Mouse (Mus musculus) ES-E14 (cell line): Measurements from ENCODE around the gene Chd3. TPM values are rescaled to one million over a fixed set of nuclear protein-coding genes. Genes with fewer than 3 reads are reported as not detected.

Experiments
- DNase-seq: peaks from one replicate; pipeline ENCODE4 v3.0.0-alpha.2; 2013; ENCODE audit warnings: low read depth, low spot score
- H3K27ac ChIP-seq: 2 replicates; pipeline ENCODE4 v1.5.1; 2012; ENCODE audit warnings: low read depth, mild to moderate bottlenecking, low read length, moderate library complexity, mixed read lengths; ENCODE audit not compliant: poor library complexity, insufficient read depth, severe bottlenecking
- H3K36me3 ChIP-seq: 2 replicates; pipeline ENCODE4 v1.6.1; 2012; ENCODE audit warnings: mild to moderate bottlenecking, low read length, moderate library complexity, mixed read lengths; ENCODE audit not compliant: control insufficient read depth, poor library complexity, insufficient read depth, severe bottlenecking
- H3K4me1 ChIP-seq, 2 experiments: fragments of 150-350 bp in 1 of 2; sonication (generic) in 1 of 2; 2 replicates each; pipeline ENCODE4 v1.6.1; 2012; ENCODE audit warnings: low read length in 2 of 2, mild to moderate bottlenecking in 1 of 2, mixed read lengths in 1 of 2; ENCODE audit not compliant: control insufficient read depth in 2 of 2, insufficient read depth in 2 of 2, poor library complexity in 1 of 2
- H3K4me3 ChIP-seq, 2 experiments: fragments of 150-350 bp in 1 of 2; sonication (generic) in 1 of 2; 2 replicates each; pipeline ENCODE4 v1.5.1; 2012; ENCODE audit warnings: low read length in 2 of 2, low read depth in 1 of 2, mild to moderate bottlenecking in 1 of 2, mixed read lengths in 1 of 2; ENCODE audit not compliant: insufficient read depth in 1 of 2, poor library complexity in 1 of 2, severe bottlenecking in 1 of 2
- H3K9ac ChIP-seq: 2 replicates; pipeline ENCODE4 v1.6.1; 2012; ENCODE audit warnings: low read depth, mild to moderate bottlenecking, low read length, mixed read lengths; ENCODE audit not compliant: poor library complexity, insufficient read depth, severe bottlenecking
- H3K9me3 ChIP-seq: fragments of 150-350 bp; sonication (generic); 2 replicates; pipeline ENCODE4 v1.6.1; 2012; ENCODE audit warnings: low read depth, mild to moderate bottlenecking, low read length; ENCODE audit not compliant: control insufficient read depth, insufficient read depth
- CHD2 ChIP-seq: IDR thresholded peaks from 2 replicates; pipeline ENCODE4 v1.6.1; 2014; ENCODE audit warnings: mild to moderate bottlenecking, low read depth, low read length, inconsistent platforms
- HCFC1 ChIP-seq: IDR thresholded peaks from 2 replicates; pipeline ENCODE4 v1.6.1; 2012; ENCODE audit warnings: low read length, inconsistent platforms, borderline replicate concordance; ENCODE audit not compliant: insufficient read depth
- MAFK ChIP-seq: IDR thresholded peaks from 2 replicates; pipeline ENCODE4 v1.6.1; 2014; ENCODE audit warnings: mild to moderate bottlenecking, low read depth, low read length, inconsistent platforms; ENCODE audit not compliant: insufficient read depth
- ZC3H11A ChIP-seq: IDR thresholded peaks from 2 replicates; pipeline ENCODE4 v1.6.1; 2012; ENCODE audit warnings: low read depth, mild to moderate bottlenecking, inconsistent platforms, low read length, borderline replicate concordance
- ZNF384 ChIP-seq: IDR thresholded peaks from 2 replicates; pipeline ENCODE4 v1.6.1; 2012; ENCODE audit warnings: low read depth, low read length, inconsistent platforms
- in situ Hi-C, 2 experiments: fragments of 600-800 bp; cut with MboI; formaldehyde crosslinking; loops; one replicate each; pipeline ENCODE4 v1.15.1; 2025; ENCODE audit warnings: low sequenced_read_pairs in 2 of 2, inconsistent platforms in 1 of 2; ENCODE audit not compliant: unreplicated experiment in 2 of 2
- total RNA-seq: library from RNA; depleted of rRNA; stranded (reverse); fragments of 300-350 nt; gene quantifications from 2 replicates; pipeline ENCODE4 v1.2.3, GENCODE M21; 2012

Chd3 gene
- total RNA-seq, 1 experiment: 27.0 TPM

GRCm38 (mm10) chr11:69332713-69333253 is 36.4 kb downstream of the Chd3 start:
- no peaks in the 10 kb centered on the region for H3K36me3 ChIP-seq
- no peak overlapping the region for H3K4me3 ChIP-seq
- in situ Hi-C loops: no loop called here
- peaks cover 4 to 10% of the 10 kb centered on the region in 2 experiments for H3K4me1 ChIP-seq
- DNase-seq: no peak
- H3K27ac ChIP-seq: no peak overlapping the region
- H3K9ac ChIP-seq: no peak overlapping the region
- H3K9me3 ChIP-seq: no peaks in the 10 kb centered on the region
- TF ChIP-seq MAFK (no peak), ZNF384 (no peak), ZC3H11A (no peak), HCFC1 (no peak), CHD2 (no peak)

- TF ChIP-seq HCFC1 (no peak), ZC3H11A (no peak), MAFK (peak; percentile 94), ZNF384 (no peak), CHD2 (peak; percentile 34; the same call in 1 of the 2 replicates)
- Histone ChIP-seq H3K4me3 (peak overlapping the region; percentile 35 to 37; a peak in 3 of 4 replicates), H3K9ac (peak overlapping the region; percentile 30; the same call in 1 of the 2 replicates), H3K27ac (no peak overlapping the region), H3K9me3 (no peaks in the 10 kb centered on the region), H3K36me3 (no peaks in the 10 kb centered on the region), H3K4me1 (peaks cover 4 to 13% of the 10 kb centered on the region in 2 experiments)
- in situ Hi-C loops: no loop called here
- DNase-seq: no peak
These were observed 37.2 kb downstream of the Chd3 start for GRCm38 (mm10) chr11:69331929-69332405.

GRCm38 (mm10) chr11:69331152-69331551 is 38.1 kb downstream of the Chd3 start:
- Histone ChIP-seq H3K36me3 (no peaks in the 10 kb centered on the region), H3K4me3 (no peak overlapping the region), H3K9ac (no peak overlapping the region), H3K9me3 (no peaks in the 10 kb centered on the region), H3K4me1 (peaks cover 4 to 13% of the 10 kb centered on the region in 2 experiments), H3K27ac (no peak overlapping the region)
- TF ChIP-seq MAFK (no peak), HCFC1 (no peak), ZNF384 (no peak), CHD2 (no peak), ZC3H11A (no peak)
- no peak for DNase-seq
- in situ Hi-C loops: no loop called here

GRCm38 (mm10) chr11:69328517-69328916 is 40.7 kb downstream of the Chd3 start:
- no peak for DNase-seq
- H3K9ac ChIP-seq: no peak overlapping the region
- no peak overlapping the region for H3K4me3 ChIP-seq
- TF ChIP-seq CHD2: no peak
- TF ChIP-seq HCFC1: peak; percentile 82
- H3K27ac ChIP-seq: no peak overlapping the region
- in situ Hi-C loops: no loop called here
- no peaks in the 10 kb centered on the region for H3K36me3 ChIP-seq
- no peaks in the 10 kb centered on the region for H3K9me3 ChIP-seq
- peaks cover 4 to 16% of the 10 kb centered on the region in 2 experiments for H3K4me1 ChIP-seq

DNA sequence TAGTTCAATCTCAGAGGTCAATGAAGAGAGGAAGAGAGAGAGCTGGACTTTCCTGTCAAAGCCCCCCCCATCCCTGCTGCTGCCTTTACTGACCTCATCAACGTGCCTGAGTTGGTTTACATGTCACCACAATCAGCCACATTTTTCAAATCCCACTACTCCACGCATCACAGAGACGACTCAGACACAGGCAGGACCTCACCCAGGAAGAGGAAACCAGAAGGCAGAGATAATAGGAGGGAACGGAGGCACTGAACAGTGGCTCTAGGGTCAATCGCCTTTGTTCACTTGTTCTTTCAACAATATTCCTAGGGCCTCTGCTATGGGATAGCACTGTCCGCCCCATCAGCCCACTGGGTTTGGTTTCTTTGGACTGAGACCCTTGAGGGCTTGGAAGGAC is 41.6 kb downstream of the Chd3 start:
- H3K27ac ChIP-seq: no peak overlapping the region
- H3K4me1 ChIP-seq: peaks cover 4 to 18% of the 10 kb centered on the region in 2 experiments

More for the DNA sequence above, 41.6 kb downstream of the Chd3 start:
- in situ Hi-C loops: no loop called here
- DNase-seq: no peak
- Histone ChIP-seq H3K4me3 (no peak overlapping the region; a peak in 1 of 4 replicates), H3K36me3 (no peaks in the 10 kb centered on the region), H3K9ac (no peak overlapping the region), H3K9me3 (no peaks in the 10 kb centered on the region)
- TF ChIP-seq HCFC1 (no peak), CHD2 (no peak), MAFK (no peak), ZC3H11A (no peak), ZNF384 (no peak)
